Comparison of ENCODE assay signal across 23 mouse cellular contexts in genomic region chr12:5956141-5956540, GRCm38 (mm10).
DNase-seq lines count a peak whose midpoint lies in the region; ATAC-seq lines count a peak whose summit lies in the region.
"Had no signal": no experiment of that assay in that cellular context is flagged by ENCODE, and none has a peak within 500 bp of the region (broad histone marks: within the 10 kb centered on the region; RNA-seq: fewer than 3 reads in every experiment).

No protein-coding gene starts in this region.

- H3K27me3 ChIP-seq in kidney, embryonic 14.5 days (ENCODE audit: control insufficient read depth, insufficient read depth, low read length): no peaks in the 10 kb centered on the region
- H3K27me3 ChIP-seq: embryonic facial prominence, embryonic 12.5 days; embryonic facial prominence, embryonic 15.5 days; hindbrain, embryonic 13.5 days; intestine, embryonic 15.5 days had no signal

- DNase-seq in kidney, adult 11 months: no peak
- peak; percentile 17 for DNase-seq in A20 (ENCODE audit: low read depth, low spot score)
- DNase-seq in adrenal gland, adult 8-10 months: peak; percentile 38
- peak; percentile 27 for DNase-seq in adrenal gland, postnatal 25 days
- DNase-seq in lung, postnatal 25 days (ENCODE audit: low spot score): no peak
- DNase-seq: cerebellum, adult 11 months; cerebellum, adult 2 months; cerebellum, adult 9-11 months; cerebellum, postnatal 25 days; forebrain, postnatal 0 days; gastrocnemius, adult 2 months; gastrocnemius, postnatal 14 days; heart, adult 11 months had no signal

- 0 out of 2 replicates have a peak overlapping the region, but pooled peaks have one; percentile 30 for H3K27ac ChIP-seq in kidney, embryonic 14.5 days (ENCODE audit: low read depth, low read length)
- H3K27ac ChIP-seq: embryonic facial prominence, embryonic 12.5 days; embryonic facial prominence, embryonic 15.5 days; gastrocnemius, adult 2 months; hindbrain, embryonic 13.5 days; intestine, embryonic 15.5 days had no signal

- no peaks in the 10 kb centered on the region for H3K9me3 ChIP-seq in kidney, embryonic 14.5 days (ENCODE audit: control insufficient read depth, low read length)
- H3K9me3 ChIP-seq: embryonic facial prominence, embryonic 12.5 days; embryonic facial prominence, embryonic 15.5 days; hindbrain, embryonic 13.5 days; intestine, embryonic 15.5 days had no signal

- H3K9ac ChIP-seq in kidney, embryonic 14.5 days (ENCODE audit: low read depth, low read length): no peak overlapping the region
- H3K9ac ChIP-seq: embryonic facial prominence, embryonic 12.5 days; embryonic facial prominence, embryonic 15.5 days; forebrain, postnatal 0 days; hindbrain, embryonic 13.5 days; intestine, embryonic 15.5 days had no signal

- no peak overlapping the region for H3K4me3 ChIP-seq in kidney, embryonic 14.5 days (ENCODE audit: low read length)
- H3K4me3 ChIP-seq: embryonic facial prominence, embryonic 12.5 days; embryonic facial prominence, embryonic 15.5 days; gastrocnemius, adult 2 months; hindbrain, embryonic 13.5 days; intestine, embryonic 15.5 days had no signal

- 63% methylated on average over 2 of the region's 2 CpGs for WGBS in kidney, embryonic 14.5 days

- no peaks in the 10 kb centered on the region for H3K36me3 ChIP-seq in kidney, embryonic 14.5 days (ENCODE audit: control insufficient read depth, insufficient read depth, low read length)
- H3K36me3 ChIP-seq: embryonic facial prominence, embryonic 12.5 days; embryonic facial prominence, embryonic 15.5 days; hindbrain, embryonic 13.5 days; intestine, embryonic 15.5 days had no signal

- H3K4me1 ChIP-seq in kidney, embryonic 14.5 days (ENCODE audit: control insufficient read depth, insufficient read depth, low read length): no peaks in the 10 kb centered on the region
- H3K4me1 ChIP-seq: embryonic facial prominence, embryonic 12.5 days; embryonic facial prominence, embryonic 15.5 days; hindbrain, embryonic 13.5 days; intestine, embryonic 15.5 days had no signal

- no peak for ATAC-seq in kidney, embryonic 14.5 days (ENCODE audit: low FRiP score, low TSS enrichment)
- ATAC-seq in cerebellum, adult (ENCODE audit: insufficient number of reproducible peaks, low FRiP score, low TSS enrichment): no peak
- ATAC-seq: CD4-positive, CD25-positive, alpha-beta regulatory T cell, adult 4 months; forebrain, embryonic 14.5 days; forebrain, postnatal 0 days; hindbrain, embryonic 16.5 days; intestine, embryonic 15.5 days had no signal

- H3K4me2 ChIP-seq in kidney, embryonic 14.5 days (replicated peaks; ENCODE audit: low read depth, low read length): no peak overlapping the region
- H3K4me2 ChIP-seq: embryonic facial prominence, embryonic 12.5 days; embryonic facial prominence, embryonic 15.5 days; heart, embryonic 11.5 days; hindbrain, embryonic 13.5 days; intestine, embryonic 15.5 days had no signal

Comparison
In these comparisons a context has a peak if more than half of its experiments do, and no peak if none do; other contexts are left out.
1. DNase-seq: peak in A20 (single experiment), adrenal gland, adult 8-10 months (single experiment) and adrenal gland, postnatal 25 days (single experiment); none in kidney, adult 11 months (single experiment) and lung, postnatal 25 days (single experiment).